Mouse (Mus musculus): ENCODE measurements around the gene Tmem267.
"Not testable (repeated sequence)": the region's sequence is repeated elsewhere in the genome, so short reads cannot be mapped to it uniquely, and the experiment has no call there.

GRCm38 (mm10) chr13:119602688-119603331 lies 115.0 kb downstream of the Tmem267 start:
- TF ChIP-seq POLR2A (IDR thresholded peaks at IDR 0.05; ENCODE audit: borderline replicate concordance, low read depth, low read length); CTCF (IDR thresholded peaks at IDR 0.05; ENCODE audit: low read depth, low read length): not testable (repeated sequence)
